Mouse (Mus musculus): ENCODE data around the gene H2-K1. TPM values are rescaled to one million over a fixed set of nuclear protein-coding genes. Genes with fewer than 3 reads are reported as not detected.
A peak's percentile ranks its signal among the peaks of the same experiment; 100 is the strongest.
"Not testable (repeated sequence)": the region's sequence is repeated elsewhere in the genome, so short reads cannot be mapped to it uniquely, and the experiment has no call there.

H2-K1 gene
- polyA plus RNA-seq, 1 experiment from 2014 or later: 4.7 TPM

- Histone ChIP-seq H3K27me3 (ENCODE audit: low read depth, poor library complexity, severe bottlenecking) (no peaks in the 10 kb centered on the region), H3K4me3 (peak within 1 kb of the TSS; percentile 77), H3K9me3 (replicated peaks) (0 out of 2 replicates have a peak, but pooled peaks cover 9% of the 10 kb centered on the region), H3K36me3 (peaks cover 55% of the 10 kb centered on the region), H3K4me1 (peaks cover 63% of the 10 kb centered on the region), H3K27ac (peak within 1 kb of the TSS; percentile 98)
- under 1% methylated on average over 58 of the region's 58 CpGs for WGBS
- DNase-seq (ENCODE audit: low spot score): peak; percentile 94
Measured at GRCm38 (mm10) chr17:34024317-34024821, 24.2 kb upstream of the H2-K1 start, which contains the start of gene Ring1. TSS of gene Ring1 (minus strand) at chr17:34024680.

GRCm38 (mm10) chr17:34023678-34024077 is 23.5 kb upstream of the H2-K1 start:
- DNase-seq (ENCODE audit: low spot score): no peak
- Histone ChIP-seq H3K4me1 (peaks cover 56% of the 10 kb centered on the region), H3K27ac (peak overlapping the region; percentile 98; the same call in 1 of the 2 replicates)

GRCm38 (mm10) chr17:34022987-34023386 is 22.8 kb upstream of the H2-K1 start:
- peaks cover 49% of the 10 kb centered on the region for H3K4me1 ChIP-seq
- WGBS: 96% methylated on average over 20 of the region's 20 CpGs
- H3K4me3 ChIP-seq: 0 out of 2 replicates have a peak overlapping the region, but pooled peaks have one; percentile 2
- no peak for DNase-seq (ENCODE audit: low spot score)
- peaks cover 41% of the 10 kb centered on the region for H3K36me3 ChIP-seq
- 0 out of 2 replicates have a peak, but pooled peaks cover 10% of the 10 kb centered on the region for H3K9me3 ChIP-seq (replicated peaks)
- no peak overlapping the region for H3K27ac ChIP-seq
- no peaks in the 10 kb centered on the region for H3K27me3 ChIP-seq (ENCODE audit: low read depth, poor library complexity, severe bottlenecking)

More at GRCm38 (mm10) chr17:34023678-34024077, 23.5 kb upstream of the H2-K1 start:
- peaks cover 48% of the 10 kb centered on the region for H3K36me3 ChIP-seq
- WGBS: 70% methylated on average over 9 of the region's 9 CpGs
- no peaks in the 10 kb centered on the region for H3K27me3 ChIP-seq (ENCODE audit: low read depth, poor library complexity, severe bottlenecking)
- peak overlapping the region; percentile 77 for H3K4me3 ChIP-seq
- H3K9me3 ChIP-seq (replicated peaks): 0 out of 2 replicates have a peak, but pooled peaks cover 10% of the 10 kb centered on the region

GRCm38 (mm10) chr17:34022414-34022783 is 22.3 kb upstream of the H2-K1 start:
- Histone ChIP-seq H3K36me3 (peaks cover 36% of the 10 kb centered on the region), H3K4me3 (0 out of 2 replicates have a peak overlapping the region, but pooled peaks have one; percentile 6), H3K27me3 (ENCODE audit: low read depth, poor library complexity, severe bottlenecking) (no peaks in the 10 kb centered on the region), H3K27ac (no peak overlapping the region), H3K9me3 (replicated peaks) (0 out of 2 replicates have a peak, but pooled peaks cover 10% of the 10 kb centered on the region), H3K4me1 (peaks cover 43% of the 10 kb centered on the region)
- DNase-seq (ENCODE audit: low spot score): no peak
- WGBS: 91% methylated on average over 14 of the region's 14 CpGs

GRCm38 (mm10) chr17:34021539-34022413 is 21.6 kb upstream of the H2-K1 start:
- Histone ChIP-seq H3K4me3 (0 out of 2 replicates have a peak overlapping the region, but pooled peaks have one; percentile 6), H3K27ac (no peak overlapping the region), H3K27me3 (ENCODE audit: low read depth, poor library complexity, severe bottlenecking) (no peaks in the 10 kb centered on the region), H3K36me3 (peaks cover 36% of the 10 kb centered on the region), H3K9me3 (replicated peaks) (0 out of 2 replicates have a peak, but pooled peaks cover 10% of the 10 kb centered on the region), H3K4me1 (peaks cover 37% of the 10 kb centered on the region)
- DNase-seq (ENCODE audit: low spot score): no peak
- 95% methylated on average over 23 of the region's 23 CpGs for WGBS

DNA sequence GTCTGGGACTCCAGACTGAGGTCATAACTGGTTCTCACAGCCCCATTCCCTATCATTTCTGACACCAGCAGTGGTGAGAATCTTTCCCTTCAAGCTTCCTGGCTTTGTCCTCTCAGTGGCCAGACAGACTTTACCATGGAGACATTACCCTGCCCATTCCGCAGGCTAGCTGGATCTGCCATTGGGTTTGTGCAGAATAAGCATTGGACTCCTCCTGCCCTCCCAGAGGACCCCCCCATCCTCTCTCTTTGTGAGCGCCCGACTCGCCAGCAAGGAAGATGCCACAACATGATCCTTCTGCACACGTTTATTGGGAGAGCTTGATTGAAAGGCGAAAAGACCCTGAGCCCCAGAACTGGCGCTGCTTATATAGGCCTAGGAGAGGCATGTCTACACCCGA is 13.3 kb upstream of the H2-K1 start:
- Histone ChIP-seq H3K9me3 (replicated peaks) (no peaks in the 10 kb centered on the region), H3K27ac (no peak overlapping the region), H3K4me1 (no peaks in the 10 kb centered on the region), H3K4me3 (no peak overlapping the region), H3K36me3 (no peaks in the 10 kb centered on the region), H3K27me3 (ENCODE audit: low read depth, poor library complexity, severe bottlenecking) (no peaks in the 10 kb centered on the region)
- 92% methylated on average over 8 of the region's 8 CpGs for WGBS
- no peak for DNase-seq (ENCODE audit: low spot score)

GRCm38 (mm10) chr17:34010156-34010555 is 10.0 kb upstream of the H2-K1 start:
- 77% methylated on average over 5 of the region's 5 CpGs for whole genome bisulfite sequencing
- H3K9me3 ChIP-seq (replicated peaks): no peaks in the 10 kb centered on the region

DNA sequence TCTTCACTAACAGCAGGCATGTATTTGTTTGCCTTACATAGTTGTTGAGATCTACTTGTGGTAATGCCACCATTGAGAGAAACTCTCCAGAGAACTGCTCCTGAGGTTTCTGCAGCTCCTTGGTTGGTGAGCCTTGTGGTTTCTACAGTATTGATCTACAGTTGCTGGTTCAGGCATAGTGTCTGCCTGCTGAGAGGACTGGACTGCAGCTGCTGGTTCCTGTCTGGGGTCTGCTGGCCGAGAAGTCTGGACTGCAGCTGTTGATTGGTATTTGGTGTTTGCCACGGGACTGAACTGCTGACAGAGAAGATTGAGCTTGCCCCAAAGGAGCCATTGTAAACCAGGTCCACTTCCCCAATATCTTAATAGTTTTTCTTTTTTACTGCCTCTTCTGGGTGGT is 6.4 kb upstream of the H2-K1 start:
- no peak for DNase-seq (ENCODE audit: low spot score)
- Histone ChIP-seq H3K9me3 (replicated peaks) (no peaks in the 10 kb centered on the region), H3K27me3 (ENCODE audit: low read depth, poor library complexity, severe bottlenecking) (peaks cover 15% of the 10 kb centered on the region), H3K4me1 (no peaks in the 10 kb centered on the region), H3K36me3 (no peaks in the 10 kb centered on the region), H3K4me3 (no peak overlapping the region), H3K27ac (no peak overlapping the region)
- WGBS: 47% methylated on average over 2 of the region's 2 CpGs

More at GRCm38 (mm10) chr17:34010156-34010555, 10.0 kb upstream of the H2-K1 start:
- Histone ChIP-seq H3K4me1 (no peaks in the 10 kb centered on the region), H3K27me3 (ENCODE audit: low read depth, poor library complexity, severe bottlenecking) (no peaks in the 10 kb centered on the region), H3K36me3 (no peaks in the 10 kb centered on the region), H3K27ac (no peak overlapping the region), H3K4me3 (no peak overlapping the region)
- no peak for DNase-seq (ENCODE audit: low spot score)

GRCm38 (mm10) chr17:34003426-34003825 is 3.3 kb upstream of the H2-K1 start:
- Histone ChIP-seq H3K4me1 (peaks cover 14% of the 10 kb centered on the region), H3K9me3 (replicated peaks) (no peaks in the 10 kb centered on the region), H3K4me3 (no peak overlapping the region), H3K27me3 (ENCODE audit: low read depth, poor library complexity, severe bottlenecking) (peaks cover 46% of the 10 kb centered on the region), H3K27ac (no peak overlapping the region), H3K36me3 (no peaks in the 10 kb centered on the region)
- WGBS: 6% methylated on average over 5 of the region's 5 CpGs
- DNase-seq (ENCODE audit: low spot score): peak; percentile 71

DNA sequence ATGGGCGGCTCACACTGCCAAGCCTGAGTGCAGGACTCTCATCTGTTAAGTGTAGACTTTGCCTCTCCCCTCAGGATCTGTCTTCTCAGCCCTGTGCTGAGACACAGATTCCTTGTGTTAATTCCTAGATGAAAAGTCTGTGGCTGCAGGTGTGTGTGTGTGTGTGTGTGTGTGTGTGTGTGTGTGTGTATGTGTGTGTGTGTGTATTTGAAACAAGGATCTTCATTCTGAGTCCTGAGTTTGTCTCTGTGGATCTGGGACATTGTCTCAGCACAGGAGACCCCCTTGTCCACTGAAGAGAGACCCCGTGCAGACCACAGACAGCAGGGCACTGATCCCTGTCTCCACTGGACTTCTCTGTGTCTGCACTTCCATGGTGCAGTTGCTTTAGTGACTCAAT is 649 bp upstream of the H2-K1 start:
- DNase-seq (ENCODE audit: low spot score); H3K4me3 ChIP-seq; H3K9me3 ChIP-seq (replicated peaks); H3K36me3 ChIP-seq; H3K27ac ChIP-seq: not testable (repeated sequence)
- WGBS: 74% methylated on average over 2 of the region's 2 CpGs
- peaks cover 63% of the 10 kb centered on the region for H3K27me3 ChIP-seq (ENCODE audit: low read depth, poor library complexity, severe bottlenecking)
- peaks cover 14% of the 10 kb centered on the region for H3K4me1 ChIP-seq

DNA sequence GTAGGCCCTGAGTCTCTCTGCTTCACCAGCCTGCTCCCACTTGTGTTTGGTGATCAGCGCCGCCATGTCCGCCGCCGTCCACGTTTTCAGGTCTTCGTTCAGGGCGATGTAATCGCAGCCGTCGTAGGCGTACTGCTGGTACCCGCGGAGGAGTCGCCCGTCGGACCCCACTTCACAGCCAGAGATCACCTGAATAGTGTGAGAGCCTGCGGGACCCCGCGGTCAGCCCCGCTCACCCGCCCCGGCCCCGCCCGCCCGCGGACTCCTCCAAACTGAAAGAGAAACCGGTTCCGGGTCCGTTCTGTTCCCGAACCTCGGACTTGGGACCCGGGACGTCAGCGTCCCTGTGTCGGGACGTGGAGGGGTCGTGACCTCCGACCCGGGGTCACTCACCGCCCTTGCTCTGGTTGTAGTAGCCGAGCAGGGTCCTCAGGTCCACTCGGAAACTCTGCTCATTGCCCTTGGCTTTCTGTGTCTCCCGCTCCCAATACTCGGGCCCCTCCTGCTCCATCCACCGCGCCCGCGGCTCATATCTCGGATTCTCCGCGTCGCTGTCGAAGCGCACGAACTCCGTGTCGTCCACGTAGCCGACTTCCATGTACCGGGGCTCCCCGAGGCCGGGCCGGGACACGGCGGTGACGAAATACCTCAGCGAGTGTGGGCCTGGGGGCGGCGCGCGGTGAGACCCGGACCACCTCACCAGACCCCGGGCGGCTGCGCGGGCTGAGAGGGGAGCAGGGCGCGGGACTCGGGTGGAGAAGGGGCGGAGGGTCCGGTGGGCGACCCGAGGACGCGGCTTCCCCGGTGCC is 602 bp downstream of the H2-K1 start:
- peaks cover 63% of the 10 kb centered on the region for H3K27me3 ChIP-seq (ENCODE audit: low read depth, poor library complexity, severe bottlenecking)
- H3K9me3 ChIP-seq (replicated peaks): no peaks in the 10 kb centered on the region
- no peaks in the 10 kb centered on the region for H3K36me3 ChIP-seq
- peaks cover 14% of the 10 kb centered on the region for H3K4me1 ChIP-seq
- peak; percentile 58 for DNase-seq (ENCODE audit: low spot score)
- H3K27ac ChIP-seq: 0 out of 2 replicates have a peak overlapping the region, but pooled peaks have one; percentile 16
- 3% methylated on average over 87 of the region's 87 CpGs for WGBS
- peak overlapping the region; percentile 60 for H3K4me3 ChIP-seq

GRCm38 (mm10) chr17:33998697-33999096 is 1.4 kb downstream of the H2-K1 start:
- H3K4me3 ChIP-seq; DNase-seq (ENCODE audit: low spot score); H3K27ac ChIP-seq; H3K36me3 ChIP-seq; H3K9me3 ChIP-seq (replicated peaks): not testable (repeated sequence)
- peaks cover 63% of the 10 kb centered on the region for H3K27me3 ChIP-seq (ENCODE audit: low read depth, poor library complexity, severe bottlenecking)
- H3K4me1 ChIP-seq: peaks cover 14% of the 10 kb centered on the region
- WGBS: 61% methylated on average over 5 of the region's 5 CpGs

All from limb, embryonic 10.5 days (tissue).